Mouse (Mus musculus): ENCODE measurements around the gene Dtx4.

DNA sequence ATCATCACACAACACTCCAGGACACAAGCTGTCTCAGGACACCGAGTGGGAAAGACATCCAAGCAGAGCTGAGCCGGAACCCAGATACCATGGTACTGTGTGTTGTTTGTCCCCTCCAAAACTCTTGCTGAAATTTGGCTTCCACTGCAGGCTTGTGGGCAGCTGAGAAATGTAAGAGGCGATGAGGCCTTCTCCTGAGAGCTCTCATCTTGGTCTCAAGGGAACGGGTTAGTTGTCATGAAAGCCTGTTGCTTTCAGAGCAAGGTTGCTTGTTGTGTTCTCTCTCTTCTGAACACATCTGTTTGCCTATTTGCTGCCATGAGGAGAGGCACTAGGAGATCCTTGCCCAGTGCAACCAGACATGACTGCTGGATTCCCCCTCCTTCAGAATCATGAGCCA lies 27.3 kb downstream of the Dtx4 start:
- TF ChIP-seq CTCF (IDR thresholded peaks at IDR 0.05; ENCODE audit: borderline replicate concordance, insufficient read depth, low read length) (no peak), POLR2A (IDR thresholded peaks at IDR 0.05; ENCODE audit: low read depth, low read length) (no peak)

Measured in embryonic fibroblast, embryonic 13.5 days (primary cell).